Mouse (Mus musculus) urinary bladder, adult 18-20 months (tissue): ENCODE data around the gene Ankrd9.

Experiments
- DNase-seq, 2 experiments: peaks; one replicate each; pipeline ENCODE4 v3.0.0; 2022; ENCODE audit warnings: low spot score in 2 of 2, mixed read lengths in 2 of 2

Gene Ankrd9

GRCm38 (mm10) chr12:110961973-110962372, 16.9 kb downstream of the Ankrd9 start:
- no peak for DNase-seq

- no peak for DNase-seq
These were observed 24.4 kb downstream of the Ankrd9 start for GRCm38 (mm10) chr12:110954351-110954991.

- no peak for DNase-seq
These were observed 24.9 kb downstream of the Ankrd9 start for GRCm38 (mm10) chr12:110953900-110954299.

- DNase-seq, result no peak
These were observed 25.4 kb downstream of the Ankrd9 start for GRCm38 (mm10) chr12:110953443-110953842.

GRCm38 (mm10) chr12:110952628-110953385, 26.0 kb downstream of the Ankrd9 start:
- no peak for DNase-seq

GRCm38 (mm10) chr12:110951236-110951635, 27.6 kb downstream of the Ankrd9 start:
- DNase-seq, result no peak

GRCm38 (mm10) chr12:110950151-110950550, 28.7 kb downstream of the Ankrd9 start:
- no peak for DNase-seq

- no peak for DNase-seq
These were observed 29.4 kb downstream of the Ankrd9 start for GRCm38 (mm10) chr12:110949410-110949809.

- no peak for DNase-seq
These were observed 30.0 kb downstream of the Ankrd9 start for GRCm38 (mm10) chr12:110948910-110949201.

GRCm38 (mm10) chr12:110948082-110948909, 30.5 kb downstream of the Ankrd9 start:
- no peak for DNase-seq

- DNase-seq, result no peak
These were observed 32.6 kb downstream of the Ankrd9 start for GRCm38 (mm10) chr12:110946216-110946615.

GRCm38 (mm10) chr12:110940869-110941268, 38.0 kb downstream of the Ankrd9 start:
- no peak for DNase-seq

GRCm38 (mm10) chr12:110939385-110939784, 39.5 kb downstream of the Ankrd9 start:
- DNase-seq, result no peak

- no peak for DNase-seq
These were observed 41.3 kb downstream of the Ankrd9 start for GRCm38 (mm10) chr12:110937496-110937895.

- DNase-seq, result peak; percentile 59 to 65
These were observed 42.7 kb downstream of the Ankrd9 start for GRCm38 (mm10) chr12:110935983-110936620.

- DNase-seq, result no peak
These were observed 46.0 kb downstream of the Ankrd9 start for GRCm38 (mm10) chr12:110932820-110933219.
